Mouse (Mus musculus) activated CD4-positive, CD25-positive, alpha-beta regulatory T cell, adult 4 months (primary cell): Measurements from ENCODE around the gene Fgf7. TPM values are rescaled to one million over a fixed set of nuclear protein-coding genes. Genes with fewer than 3 reads are reported as not detected.

Experiments used
- ATAC-seq: one replicate; pipeline ENCODE4 v1.8.0; 2017
- polyA plus RNA-seq, 2 experiments: library from polyadenylated mRNA; unstranded; fragments of 100-300 nt; shearing (Covaris generic); gene quantifications; one replicate each; pipeline ENCODE4 v1.2.1; 2017

Fgf7 gene
- under 1 TPM in 1 of 2 experiments, not detected in 1; 0.41 TPM for polyA plus RNA-seq

DNA sequence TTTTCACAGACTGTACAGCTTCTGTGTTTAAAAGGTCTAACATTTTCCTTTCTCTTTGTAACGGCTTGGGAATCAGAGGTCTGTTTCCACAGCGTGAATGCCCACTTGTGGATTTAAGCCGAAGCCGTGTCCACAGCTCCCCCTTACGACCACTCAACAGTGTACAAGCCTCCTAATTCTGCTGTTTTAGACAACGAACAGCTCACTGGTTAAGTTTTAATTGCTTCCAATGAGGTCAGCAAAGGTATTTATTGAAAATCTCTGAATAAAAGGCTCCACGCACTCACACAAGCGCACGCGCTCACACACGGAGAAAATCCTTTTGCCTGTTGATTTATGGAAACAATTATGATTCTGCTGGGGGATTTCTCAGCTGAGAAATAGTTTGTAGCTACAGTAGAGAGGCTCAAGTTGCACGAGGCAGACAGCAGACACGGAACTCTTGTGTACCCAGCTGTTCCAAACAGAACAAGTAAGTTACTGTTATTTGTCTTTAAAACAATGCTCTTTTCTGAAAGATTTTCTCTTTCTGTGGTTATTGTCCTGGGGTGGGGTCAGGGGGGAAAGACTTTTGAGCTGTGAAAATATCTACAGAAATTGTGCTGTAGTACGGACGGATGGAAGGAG, at the start of gene Fgf7:
Fgf7 (plus strand) TSS at position 280 of the 627 bp plus-strand sequence.
- ATAC-seq: no peak

GRCm38 (mm10) chr2:126002291-126002690, 32.2 kb upstream of the Fgf7 start:
- ATAC-seq: no peak

GRCm38 (mm10) chr2:126006088-126006487, 28.4 kb upstream of the Fgf7 start:
- no peak for ATAC-seq

- ATAC-seq: no peak
These were observed 27.7 kb upstream of the Fgf7 start for GRCm38 (mm10) chr2:126006742-126007141.

- ATAC-seq: no peak
These were observed 19.3 kb upstream of the Fgf7 start for GRCm38 (mm10) chr2:126014989-126015710.

DNA sequence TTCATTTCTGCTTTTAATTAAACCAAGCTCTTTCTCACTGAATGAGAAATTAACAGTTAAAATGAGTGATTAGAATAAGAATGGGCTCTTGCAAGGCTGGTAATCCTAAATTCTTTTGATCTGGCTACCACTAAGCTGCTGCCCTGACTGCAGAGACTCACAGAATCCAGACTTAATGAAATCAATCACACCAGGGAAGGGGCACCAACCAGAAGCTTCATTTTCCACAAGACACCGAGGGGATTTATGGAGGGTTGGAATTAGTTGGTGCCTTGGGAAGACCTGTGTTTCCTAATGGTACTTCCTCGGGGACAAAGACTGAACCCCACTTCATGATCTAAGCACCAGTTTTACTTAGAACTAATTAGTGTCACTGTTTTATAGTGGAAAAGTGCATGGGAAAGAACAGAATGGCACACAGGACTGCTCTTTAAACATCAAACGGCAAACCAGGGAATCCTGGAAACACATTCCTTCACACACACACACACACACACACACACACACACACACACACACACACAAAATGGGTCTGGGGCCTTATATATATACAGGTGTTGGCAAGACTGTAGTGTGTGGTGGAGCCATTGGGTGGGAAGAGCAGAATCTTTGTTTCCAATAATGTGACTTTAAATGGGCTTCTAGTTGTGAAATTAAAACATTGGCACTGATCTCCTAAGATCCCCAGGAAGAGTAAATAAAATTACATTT, 18.5 kb upstream of the Fgf7 start:
- ATAC-seq: no peak

DNA sequence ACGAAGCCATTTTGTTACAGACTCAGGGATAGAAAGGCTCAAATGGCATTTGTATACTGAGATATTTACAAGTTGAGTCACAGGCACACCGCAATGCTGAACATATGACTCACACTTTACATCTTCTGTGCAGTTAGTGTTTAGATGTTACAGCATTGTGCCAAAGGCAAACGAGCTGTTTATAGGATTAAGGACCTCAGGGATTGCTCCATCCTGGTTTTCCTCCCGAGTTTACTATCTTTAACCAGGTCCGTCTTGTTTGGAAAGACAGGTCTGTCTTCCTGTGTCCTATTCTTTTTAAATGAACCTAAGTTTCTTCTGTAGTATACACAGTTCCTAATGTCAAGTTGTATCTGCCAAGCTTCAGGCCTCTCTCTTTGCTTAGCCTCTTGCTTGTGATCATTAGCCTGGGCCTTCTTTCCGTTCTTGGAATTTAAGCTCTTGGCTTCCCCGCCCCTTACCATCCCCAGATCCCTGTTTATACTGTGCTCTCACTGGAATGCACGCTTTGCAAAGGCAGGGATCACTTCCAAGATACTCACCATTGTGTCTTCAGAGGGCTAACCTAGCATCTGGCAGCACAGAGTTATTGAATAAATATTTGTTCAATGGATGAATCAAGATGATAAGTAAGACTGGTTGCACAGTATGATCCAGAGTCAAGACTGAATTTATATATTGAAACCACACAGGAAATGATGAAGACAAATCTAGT, 3.1 kb upstream of the Fgf7 start:
- ATAC-seq: no peak

DNA sequence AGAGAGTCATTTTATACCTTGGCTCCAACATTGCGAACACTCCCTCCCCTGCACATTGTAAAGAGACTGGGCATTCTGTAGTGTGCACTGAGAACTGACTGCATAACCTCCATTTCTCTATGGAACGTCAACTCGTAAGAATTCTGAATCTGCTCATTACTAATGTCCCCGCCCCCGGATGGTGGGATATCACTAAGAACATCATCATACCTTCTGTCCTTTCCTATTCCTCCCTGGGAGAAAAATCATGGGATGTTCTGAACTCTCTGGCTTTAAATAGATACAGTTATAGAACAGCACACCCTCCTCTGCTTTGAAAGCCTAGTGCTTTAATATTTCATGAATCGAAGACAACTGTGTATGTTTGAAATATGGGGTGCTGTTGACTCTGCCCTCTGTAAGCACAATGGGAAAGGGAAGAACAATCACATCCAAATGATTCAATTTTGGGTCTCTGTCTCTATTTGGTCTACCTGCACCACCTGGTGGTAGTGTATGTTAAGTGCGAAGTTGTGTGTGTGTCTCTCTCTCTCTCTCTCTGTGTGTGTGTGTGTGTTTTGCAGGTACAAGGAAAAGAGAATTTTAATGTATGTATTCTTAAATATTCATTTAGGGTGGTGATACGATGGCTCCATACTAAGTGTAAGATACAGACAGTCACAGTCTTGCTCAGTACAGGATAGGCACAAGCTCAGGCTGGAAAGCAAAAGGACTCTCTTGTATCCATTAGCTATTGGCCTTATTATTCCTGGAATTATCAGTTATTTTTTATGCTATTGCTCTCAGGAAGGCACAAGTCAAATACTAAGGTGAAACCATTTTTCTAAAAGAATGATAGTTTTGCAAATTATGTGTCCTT, 1.1 kb upstream of the Fgf7 start:
- no peak for ATAC-seq

GRCm38 (mm10) chr2:126035013-126035770, 734 bp downstream of the Fgf7 start:
- no peak for ATAC-seq

- no peak for ATAC-seq
These were observed 1.7 kb downstream of the Fgf7 start for GRCm38 (mm10) chr2:126036121-126036520.

- ATAC-seq: no peak
These were observed 4.0 kb downstream of the Fgf7 start for GRCm38 (mm10) chr2:126038221-126039000.

DNA sequence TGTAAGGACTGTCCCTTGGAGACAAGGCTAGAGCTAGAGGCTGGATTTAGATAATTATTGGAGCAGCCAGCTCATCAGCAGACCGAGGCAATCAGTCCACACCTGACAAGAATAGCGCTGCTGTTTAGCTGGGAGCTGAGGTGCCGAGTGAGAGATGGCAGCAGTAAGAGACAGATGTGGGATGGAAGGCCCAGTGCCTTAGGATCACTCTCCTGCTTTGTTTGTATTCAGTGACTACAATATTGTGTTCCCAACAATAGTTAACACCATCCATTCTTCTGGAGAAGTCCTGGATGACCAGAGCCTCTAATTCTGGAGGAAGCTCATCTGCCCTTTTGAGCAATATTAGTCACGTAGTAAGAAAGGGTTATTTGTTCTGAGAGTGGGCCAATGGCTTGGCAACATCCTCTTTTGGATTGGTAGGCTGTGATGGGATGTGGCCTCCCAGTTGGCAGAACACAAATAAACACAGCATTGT, 5.0 kb downstream of the Fgf7 start:
- ATAC-seq: no peak

GRCm38 (mm10) chr2:126040651-126041050, 6.2 kb downstream of the Fgf7 start:
- ATAC-seq: no peak

DNA sequence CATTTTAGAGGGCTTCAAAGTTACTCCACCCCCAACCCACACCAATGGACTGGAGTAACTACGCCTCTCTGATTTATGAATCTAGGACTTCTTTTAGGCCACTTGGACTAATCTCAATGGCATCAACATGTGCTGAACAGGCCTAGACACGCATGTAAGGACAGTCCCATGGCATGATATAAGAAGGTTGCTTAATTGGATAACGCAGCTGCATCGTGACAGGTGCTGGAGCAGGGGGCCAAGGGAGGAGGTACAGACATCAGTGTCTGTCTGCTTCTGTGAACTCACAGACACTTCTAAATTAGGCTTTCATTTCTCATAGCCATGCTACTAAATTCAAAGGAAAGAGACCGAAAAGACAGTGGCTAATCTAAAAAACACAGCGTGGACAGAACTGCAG, 6.8 kb downstream of the Fgf7 start:
- no peak for ATAC-seq

- ATAC-seq: no peak
These were observed 8.2 kb downstream of the Fgf7 start for GRCm38 (mm10) chr2:126042674-126043073.

GRCm38 (mm10) chr2:126045621-126046020, 11.2 kb downstream of the Fgf7 start:
- ATAC-seq: no peak

GRCm38 (mm10) chr2:126052749-126053557, 18.5 kb downstream of the Fgf7 start:
- no peak for ATAC-seq

GRCm38 (mm10) chr2:126053657-126054056, 19.2 kb downstream of the Fgf7 start:
- ATAC-seq: no peak

DNA sequence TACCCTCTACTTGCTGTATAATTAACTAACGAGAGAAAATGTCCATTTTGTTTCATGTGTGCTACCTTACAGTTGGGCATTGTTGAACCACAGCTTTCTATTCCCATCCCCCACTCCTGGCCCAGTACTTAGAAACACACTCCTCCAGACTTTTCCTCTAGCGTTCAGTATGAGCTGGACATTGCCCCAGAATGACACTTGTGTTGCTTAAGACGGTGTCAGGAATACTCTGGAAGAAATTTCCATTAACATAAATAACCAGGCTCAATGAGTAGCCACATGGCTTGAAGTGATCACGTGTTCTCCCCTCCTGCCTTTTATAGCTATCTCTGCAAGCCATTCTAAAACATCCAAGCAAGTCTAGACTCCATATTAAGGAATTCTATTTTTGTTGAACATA, 26.1 kb downstream of the Fgf7 start:
- no peak for ATAC-seq
